Mouse (Mus musculus) MEL (cell line): Measurements from ENCODE around the gene Fbxo24. TPM values are rescaled to one million over a fixed set of nuclear protein-coding genes. Genes with fewer than 3 reads are reported as not detected.

Source experiments
- DNase-seq: peaks from one replicate; pipeline ENCODE4 v3.0.0; 2011; ENCODE audit warnings: low read depth, low spot score
- H3K27ac ChIP-seq: 2 replicates; pipeline ENCODE4 v1.5.1; 2012; ENCODE audit warnings: low read depth, mild to moderate bottlenecking, control low read depth, low read length, moderate library complexity; ENCODE audit not compliant: control insufficient read depth
- H3K27me3 ChIP-seq, 2 experiments: fragments of 150-350 bp in 1 of 2; sonication (generic) in 1 of 2; 2 replicates each; pipeline ENCODE4 v1.6.1; 2012; ENCODE audit warnings: low read length in 2 of 2, mild to moderate bottlenecking in 2 of 2, improper control_type of control experiment in 1 of 2, moderate library complexity in 1 of 2; ENCODE audit not compliant: insufficient read depth in 2 of 2, control insufficient read depth in 1 of 2
- H3K36me3 ChIP-seq, 2 experiments: 2 replicates each; pipeline ENCODE4 v1.6.1; 2012 to 2014; ENCODE audit warnings: low read length in 2 of 2, improper control_type of control experiment in 1 of 2, inconsistent platforms in 1 of 2, mild to moderate bottlenecking in 1 of 2; ENCODE audit not compliant: insufficient read depth in 2 of 2, control insufficient read depth in 1 of 2
- H3K4me1 ChIP-seq, 2 experiments: fragments of 150-350 bp in 1 of 2; sonication (generic) in 1 of 2; 2 replicates each; pipeline ENCODE4 v1.6.1; 2012; ENCODE audit warnings: low read length in 2 of 2, improper control_type of control experiment in 1 of 2, mild to moderate bottlenecking in 1 of 2; ENCODE audit not compliant: insufficient read depth in 2 of 2, control insufficient read depth in 1 of 2
- H3K4me3 ChIP-seq, 2 experiments: fragments of 150-350 bp in 1 of 2; sonication (generic) in 1 of 2; 2 replicates each; pipeline ENCODE4 v1.5.1; 2012; ENCODE audit warnings: low read depth in 2 of 2, low read length in 2 of 2, mild to moderate bottlenecking in 2 of 2, moderate library complexity in 2 of 2, control low read depth in 1 of 2, improper control_type of control experiment in 1 of 2; ENCODE audit not compliant: control insufficient read depth in 1 of 2, insufficient read depth in 1 of 2
- H3K79me2 ChIP-seq: 2 replicates; pipeline ENCODE4 v1.6.1; 2012; ENCODE audit warnings: mild to moderate bottlenecking, low read length, moderate library complexity; ENCODE audit not compliant: control insufficient read depth, poor library complexity, insufficient read depth
- H3K9ac ChIP-seq: 2 replicates; pipeline ENCODE4 v1.6.1; 2012; ENCODE audit warnings: low read depth, mild to moderate bottlenecking, control low read depth, low read length, moderate library complexity; ENCODE audit not compliant: control insufficient read depth, poor library complexity, severe bottlenecking
- H3K9me3 ChIP-seq: fragments of 150-350 bp; sonication (generic); replicated peaks from 2 replicates; pipeline ENCODE4 v1.6.1; 2012; ENCODE audit warnings: mild to moderate bottlenecking, low read length, improper control_type of control experiment, moderate library complexity; ENCODE audit not compliant: insufficient read depth
- CHD2 ChIP-seq: IDR thresholded peaks from 2 replicates; pipeline ENCODE4 v1.6.1; 2011; ENCODE audit warnings: low read length, improper control_type of control experiment
- E2F4 ChIP-seq: IDR thresholded peaks from 2 replicates; pipeline ENCODE4 v1.6.1; 2011; ENCODE audit warnings: low read depth, low read length, improper control_type of control experiment, borderline replicate concordance
- ELF1 ChIP-seq: IDR thresholded peaks from 2 replicates; pipeline ENCODE4 v1.6.1; 2014; ENCODE audit warnings: low read depth, mild to moderate bottlenecking, inconsistent platforms, low read length, improper control_type of control experiment, moderate library complexity
- ETS1 ChIP-seq: IDR thresholded peaks from 2 replicates; pipeline ENCODE4 v1.6.1; 2012; ENCODE audit warnings: low read depth, mild to moderate bottlenecking, inconsistent platforms, low read length, improper control_type of control experiment, moderate library complexity
- GATA1 ChIP-seq: IDR thresholded peaks from 2 replicates; pipeline ENCODE4 v1.6.1; 2011; ENCODE audit warnings: low read depth, low read length, improper control_type of control experiment
- HCFC1 ChIP-seq: IDR thresholded peaks from 2 replicates; pipeline ENCODE4 v1.6.1; 2012; ENCODE audit warnings: low read depth, mild to moderate bottlenecking, inconsistent platforms, low read length, improper control_type of control experiment, moderate library complexity
- KAT2A ChIP-seq: conservative IDR thresholded peaks from 2 replicates; pipeline ENCODE4 v1.6.1; 2012; ENCODE audit warnings: low read depth, low read length, improper control_type of control experiment, inconsistent platforms
- MAFK ChIP-seq: IDR thresholded peaks from 2 replicates; pipeline ENCODE4 v1.6.1; 2011; ENCODE audit warnings: low read depth, mild to moderate bottlenecking, low read length, improper control_type of control experiment, borderline replicate concordance
- MAX ChIP-seq: IDR thresholded peaks from 2 replicates; pipeline ENCODE4 v1.6.1; 2011; ENCODE audit warnings: low read length, improper control_type of control experiment
- MAZ ChIP-seq: IDR thresholded peaks from 2 replicates; pipeline ENCODE4 v1.6.1; 2012; ENCODE audit warnings: low read depth, mild to moderate bottlenecking, inconsistent platforms, low read length, improper control_type of control experiment
- NELFE ChIP-seq: IDR thresholded peaks from 2 replicates; pipeline ENCODE4 v1.6.1; 2011; ENCODE audit warnings: low read depth, low read length, improper control_type of control experiment
- POLR2AphosphoS5 ChIP-seq: IDR thresholded peaks from 2 replicates; pipeline ENCODE4 v1.6.1; 2012; ENCODE audit warnings: low read depth, borderline replicate concordance, mild to moderate bottlenecking, inconsistent platforms, low read length, moderate library complexity, mixed read lengths
- SIN3A ChIP-seq: IDR thresholded peaks from 2 replicates; pipeline ENCODE4 v1.6.1; 2012; ENCODE audit warnings: low read length, improper control_type of control experiment, inconsistent platforms
- SMC3 ChIP-seq: IDR thresholded peaks from 2 replicates; pipeline ENCODE4 v1.6.1; 2011; ENCODE audit warnings: low read depth, low read length, improper control_type of control experiment
- TCF12 ChIP-seq: IDR thresholded peaks from 2 replicates; pipeline ENCODE4 v1.6.1; 2014; ENCODE audit warnings: low read depth, mild to moderate bottlenecking, inconsistent platforms, low read length, improper control_type of control experiment, moderate library complexity
- USF2 ChIP-seq, 2 experiments: IDR thresholded peaks; 2 replicates each; pipeline ENCODE4 v1.6.1; 2011 to 2012; ENCODE audit warnings: improper control_type of control experiment in 2 of 2, low read length in 2 of 2, borderline replicate concordance in 1 of 2, inconsistent platforms in 1 of 2, low read depth in 1 of 2, mild to moderate bottlenecking in 1 of 2; ENCODE audit not compliant: insufficient read depth in 1 of 2
- ZMIZ1 ChIP-seq: IDR thresholded peaks from 2 replicates; pipeline ENCODE4 v1.6.1; 2012; ENCODE audit warnings: low read depth, mild to moderate bottlenecking, inconsistent platforms, low read length, improper control_type of control experiment, moderate library complexity
- ZNF384 ChIP-seq: IDR thresholded peaks from 2 replicates; pipeline ENCODE4 v1.6.1; 2012; ENCODE audit warnings: low read depth, mild to moderate bottlenecking, inconsistent platforms, low read length, improper control_type of control experiment
- polyA plus RNA-seq, 2 experiments: library from polyadenylated mRNA; stranded (reverse) in 1 of 2; unstranded in 1 of 2; fragments of >175 nt in 1 of 2; fragments of >200 nt in 1 of 2; gene quantifications; 2 replicates each; pipeline versions ENCODE4 v1.2.1 to v1.2.4; 2012; ENCODE audit warnings: low replicate concordance in 2 of 2, low read depth in 1 of 2; ENCODE audit not compliant: insufficient read length in 2 of 2, insufficient read depth in 1 of 2, missing spikeins in 1 of 2
- total RNA-seq: library from RNA; depleted of rRNA; stranded (reverse); fragments of 300-350 nt; gene quantifications from 2 replicates; pipeline ENCODE4 v1.2.3, GENCODE M21; 2012

Fbxo24 gene
- total and polyA plus RNA-seq, 3 experiments: 0.42 to 0.46 TPM; not detected in 1

- H3K27ac ChIP-seq: no peak overlapping the region
- H3K36me3 ChIP-seq: peaks cover 4 to 8% of the 10 kb centered on the region in 2 experiments; a peak in 3 of 4 replicates
- no peaks in the 10 kb centered on the region for H3K27me3 ChIP-seq
- no peak for DNase-seq
- no peak overlapping the region for H3K9ac ChIP-seq
- TF ChIP-seq ZMIZ1 (no peak), ETS1 (no peak), MAFK (no peak), USF2 (IDR thresholded peaks at IDR 0.05; ENCODE audit: borderline replicate concordance in 1 of 2, insufficient read depth in 1 of 2, low read depth in 1 of 2, low read length in 2 of 2) (no peak), KAT2A (no peak), GATA1 (no peak), ZNF384 (no peak), MAZ (no peak), HCFC1 (no peak), TCF12 (no peak), ELF1 (no peak), POLR2AphosphoS5 (no peak), NELFE (no peak), SMC3 (no peak), SIN3A (no peak)
- TF ChIP-seq, all 39 proteins: peak for 0
- H3K9me3 ChIP-seq: no peaks in the 10 kb centered on the region
- no peaks in the 10 kb centered on the region for H3K79me2 ChIP-seq
- no peaks in the 10 kb centered on the region; a peak in 1 of 4 replicates for H3K4me1 ChIP-seq
- H3K4me3 ChIP-seq: no peak overlapping the region
These were observed 45.1 kb downstream of the Fbxo24 start for GRCm38 (mm10) chr5:137583670-137584169.

- H3K36me3 ChIP-seq: peaks cover 4 to 14% of the 10 kb centered on the region in 2 experiments; a peak in 3 of 4 replicates
- H3K4me1 ChIP-seq: no peaks in the 10 kb centered on the region; a peak in 1 of 4 replicates
- no peak overlapping the region for H3K9ac ChIP-seq
- no peaks in the 10 kb centered on the region for H3K9me3 ChIP-seq
- H3K27ac ChIP-seq: no peak overlapping the region
- TF ChIP-seq KAT2A (no peak), E2F4 (no peak), MAX (no peak), CHD2 (no peak), SMC3 (no peak), GATA1 (no peak)
- no peak overlapping the region for H3K4me3 ChIP-seq
- no peaks in the 10 kb centered on the region for H3K27me3 ChIP-seq
- no peaks in the 10 kb centered on the region for H3K79me2 ChIP-seq
- no peak for DNase-seq
These were observed 46.1 kb downstream of the Fbxo24 start for GRCm38 (mm10) chr5:137582702-137583101.
